Mouse (Mus musculus) liver, adult (tissue): ENCODE results near the gene Camsap1.

ENCODE experiments used
- GATA4 ChIP-seq: IDR thresholded peaks from 2 replicates; pipeline ENCODE4 v1.6.1; 2014; ENCODE audit warnings: mild to moderate bottlenecking, low read length; ENCODE audit not compliant: insufficient replicate concordance

Gene Camsap1

DNA sequence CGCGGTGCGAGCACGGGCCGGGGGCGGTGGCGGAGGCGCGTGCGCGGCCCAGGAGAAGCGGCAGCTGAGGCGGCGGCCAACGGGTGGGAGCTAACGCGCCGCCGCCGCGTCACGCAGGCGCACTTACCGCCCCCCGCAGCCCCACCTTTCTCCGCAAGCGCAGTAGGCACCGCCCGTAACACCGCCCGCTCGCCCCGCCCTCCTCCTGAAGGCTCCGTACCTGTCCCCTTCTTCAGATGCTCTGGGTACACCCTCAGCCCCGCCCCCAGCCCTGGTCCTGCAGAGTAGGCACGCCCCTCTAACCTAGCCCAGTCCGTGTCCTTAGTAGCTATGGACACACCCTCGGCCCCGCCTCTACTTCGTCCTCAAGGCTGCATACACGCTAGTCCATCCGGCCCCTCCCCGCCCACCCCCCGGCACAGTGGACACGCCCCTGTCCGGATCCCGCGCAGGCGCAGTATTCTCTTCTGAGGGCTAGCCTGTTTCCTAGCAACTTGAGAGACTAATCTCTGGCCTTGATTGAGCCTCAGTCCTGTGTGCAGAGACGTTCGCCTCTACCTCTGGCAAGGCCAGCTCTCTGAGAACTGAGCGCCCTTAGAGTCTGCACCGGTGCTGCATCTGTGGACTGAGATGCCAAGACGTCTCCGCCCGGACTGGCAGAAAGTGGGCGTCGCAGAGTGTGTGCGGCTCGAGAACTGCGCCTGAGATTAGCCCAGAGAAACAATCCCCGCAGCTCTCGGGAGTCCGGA lies at the start of gene Camsap1:
TSS of gene Camsap1 (minus strand) at position 124 of the 749 bp plus-strand sequence.
- TF ChIP-seq GATA4: peak; percentile 20; the same call in 1 of the 2 replicates

DNA sequence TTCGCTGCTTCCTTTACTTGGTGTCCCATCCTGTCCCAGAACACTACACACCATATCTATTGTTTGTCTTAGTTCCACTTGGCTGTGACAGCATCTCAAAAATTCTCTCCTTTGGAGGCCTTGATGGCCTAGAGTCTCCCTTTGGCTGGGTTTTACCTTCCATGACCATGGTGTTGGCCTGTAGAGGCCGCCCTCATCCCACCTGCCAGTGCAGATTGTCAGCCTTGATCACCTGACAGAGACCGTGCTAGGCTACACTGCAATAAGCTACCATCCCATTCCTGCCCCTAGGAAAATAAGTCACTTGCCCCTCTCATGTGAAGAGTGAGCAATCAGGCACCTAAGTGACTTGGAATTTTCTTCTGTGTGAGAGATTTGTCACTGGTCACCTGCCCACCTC lies 47.2 kb upstream of the Camsap1 start:
- no peak for TF ChIP-seq GATA4

DNA sequence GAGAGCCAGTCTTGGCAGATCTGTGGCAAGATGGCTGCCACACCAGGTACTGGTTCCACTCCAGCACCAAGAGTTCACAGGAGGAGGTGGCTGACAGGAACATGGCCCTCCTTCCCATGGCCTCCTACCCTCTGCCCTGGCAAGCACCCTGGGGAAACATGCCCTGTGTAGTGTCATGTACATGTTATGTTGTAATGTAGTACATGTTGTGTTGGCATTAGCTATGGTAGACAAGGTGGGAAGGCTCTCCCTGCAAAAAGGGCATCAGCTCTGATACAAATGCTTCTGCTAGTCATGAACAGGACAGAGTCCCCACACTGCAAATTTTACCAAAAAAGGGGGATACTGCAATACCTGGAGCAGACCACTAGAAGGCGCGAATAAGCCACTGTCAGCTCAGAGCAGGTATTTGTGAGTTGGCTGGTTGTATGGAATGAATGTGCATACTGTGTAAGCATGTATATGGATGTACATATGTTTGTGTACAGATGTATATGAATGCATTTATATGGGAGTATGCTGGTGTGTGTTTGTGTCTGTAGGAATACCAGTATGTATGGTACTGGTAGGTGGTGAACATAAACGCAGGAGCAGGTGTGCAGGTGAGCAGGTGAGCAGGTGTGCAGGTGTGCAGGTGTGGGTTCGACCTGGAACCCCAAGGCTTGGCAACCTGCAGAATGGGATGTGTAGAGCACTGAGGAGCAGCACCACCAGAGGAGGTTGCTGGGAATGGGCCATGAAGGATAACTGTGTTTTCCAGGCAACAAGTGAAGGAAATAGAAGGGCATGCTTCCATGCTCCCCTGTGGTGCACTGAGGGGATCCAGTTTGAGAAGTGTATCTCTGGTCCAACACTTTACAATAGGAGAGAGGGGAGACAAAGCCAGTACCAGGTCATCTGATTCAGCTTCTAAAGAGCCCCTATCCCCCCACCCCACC lies 41.3 kb upstream of the Camsap1 start:
- TF ChIP-seq GATA4: no peak

DNA sequence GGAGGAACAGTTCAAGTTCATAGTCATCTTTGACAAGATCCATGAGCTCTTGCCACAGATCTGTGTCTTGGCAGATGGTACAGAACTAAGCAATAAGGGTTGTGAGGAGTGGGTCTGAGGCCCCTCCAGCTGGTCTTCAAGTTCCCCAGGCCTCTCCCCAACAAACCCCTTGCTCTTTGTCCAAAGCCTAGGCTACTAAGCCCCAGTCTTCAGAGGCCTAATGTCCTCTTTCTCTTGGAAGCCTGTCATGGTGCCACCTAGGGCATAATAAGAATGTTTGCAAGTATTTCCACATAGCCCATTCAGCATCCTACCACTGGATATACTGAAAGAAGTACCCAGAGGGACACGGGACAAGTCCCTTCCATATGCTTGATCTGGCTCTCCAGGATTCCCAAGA lies 39.5 kb upstream of the Camsap1 start:
- no peak for TF ChIP-seq GATA4

DNA sequence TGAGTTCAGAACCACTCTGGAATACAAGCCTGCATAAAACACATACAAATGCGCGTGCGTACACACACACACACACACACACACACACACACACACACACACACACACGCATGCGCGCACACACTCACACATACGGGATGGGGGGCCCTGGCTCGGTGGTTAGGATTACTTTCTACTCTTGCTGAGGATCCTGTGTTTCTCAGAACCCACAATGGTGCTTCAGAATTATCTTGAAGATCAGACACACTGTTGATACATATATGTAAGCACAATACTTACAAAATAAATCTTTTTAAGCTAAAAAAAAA lies 39.1 kb upstream of the Camsap1 start:
- no peak for TF ChIP-seq GATA4

DNA sequence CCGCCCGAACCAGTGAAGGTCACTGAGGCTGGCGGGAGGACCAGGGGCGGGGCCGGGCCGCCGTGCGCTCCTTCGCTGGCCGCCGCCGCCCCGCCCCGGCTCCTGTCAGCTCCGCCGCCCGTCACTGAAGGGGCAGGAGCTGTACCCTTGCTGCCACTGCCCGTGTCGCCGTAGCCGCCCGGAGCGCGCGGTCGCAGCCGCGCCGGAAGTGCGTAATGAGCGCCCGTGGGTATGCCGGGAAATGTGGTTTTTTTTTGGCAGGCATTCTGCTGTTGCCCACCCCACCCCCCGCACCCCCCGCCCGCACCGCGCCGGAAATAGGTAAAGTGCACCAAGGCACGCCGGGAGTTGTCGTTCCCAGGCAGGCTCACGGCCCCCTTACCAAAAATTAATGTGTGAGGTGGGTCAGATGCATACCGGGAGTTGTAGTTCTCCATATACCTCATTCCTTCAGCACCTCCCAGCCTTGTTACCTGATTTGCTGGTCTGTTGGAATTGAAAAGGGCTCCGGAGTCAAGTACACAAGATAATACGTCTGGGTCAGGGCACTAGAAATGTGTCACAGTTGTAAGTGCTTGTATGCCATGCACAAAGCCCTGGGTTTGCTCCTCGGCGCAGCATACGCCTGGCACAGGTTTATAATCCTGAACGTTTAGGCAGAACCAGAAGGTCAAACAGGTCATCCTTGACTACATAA lies 38.6 kb upstream of the Camsap1 start, which contains the start of gene Ubac1:
TSS of gene Ubac1 (minus strand) at position 187 of the 697 bp plus-strand sequence.
- no peak for TF ChIP-seq GATA4

DNA sequence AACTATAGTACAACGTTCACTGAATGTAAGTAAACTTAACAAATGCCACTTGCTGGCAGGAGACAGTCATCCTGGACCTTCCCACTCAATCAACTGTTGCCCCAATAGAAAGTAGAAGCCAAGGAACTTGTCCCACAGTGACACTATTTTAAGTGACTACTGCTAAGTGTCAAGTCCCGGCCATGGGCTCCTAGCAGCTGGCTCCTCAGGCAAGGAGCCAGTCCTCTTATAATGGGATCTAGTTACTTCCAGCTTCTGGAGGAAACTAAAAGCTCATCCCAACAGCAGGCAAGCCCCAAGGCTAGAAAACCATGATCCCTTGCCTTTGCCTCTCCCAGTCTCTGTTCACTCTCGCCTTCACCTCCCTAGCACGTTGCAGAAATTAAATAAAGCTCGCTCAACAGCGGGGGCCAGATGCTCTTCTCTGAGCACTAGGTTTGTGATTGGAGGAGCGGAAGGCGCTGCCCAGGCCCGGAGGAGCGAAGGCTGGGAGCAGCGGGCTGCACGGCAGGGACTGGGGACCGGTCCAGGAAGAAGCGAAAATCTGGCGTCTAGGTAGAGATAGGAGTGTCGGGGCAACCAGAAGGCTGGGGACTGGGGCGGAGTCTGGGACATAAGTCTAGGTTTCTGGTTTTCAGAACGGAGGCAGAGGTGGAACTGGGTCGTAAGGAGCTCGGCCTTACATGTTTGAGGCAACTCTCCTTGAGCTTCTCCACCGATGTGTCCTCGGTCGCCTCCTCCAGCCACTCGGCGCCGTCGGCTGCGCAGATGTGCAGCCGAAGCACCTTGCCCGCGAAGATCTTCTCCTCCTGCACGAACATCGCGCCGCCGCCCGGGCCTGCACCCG lies 37.9 kb upstream of the Camsap1 start:
- no peak; the same call in 1 of the 2 replicates for TF ChIP-seq GATA4

DNA sequence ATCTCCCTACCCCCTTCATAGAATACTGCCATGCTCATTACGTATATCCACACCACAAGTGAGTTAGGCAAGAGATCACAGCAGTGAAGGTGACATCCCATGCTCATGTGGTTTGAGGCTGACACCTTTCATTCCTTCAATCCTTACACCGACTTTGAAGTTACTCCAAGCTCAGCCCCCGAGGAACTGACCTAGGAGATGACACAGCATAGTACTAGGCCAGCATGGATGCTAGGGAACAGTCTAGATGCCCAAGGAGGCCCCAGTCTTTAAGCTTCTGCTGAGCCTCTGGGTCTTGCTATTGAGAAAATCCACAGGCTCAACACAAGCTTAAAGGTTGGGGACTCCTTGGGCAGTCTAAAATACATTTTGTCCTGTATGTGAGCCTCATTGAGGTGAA lies 36.8 kb upstream of the Camsap1 start:
- TF ChIP-seq GATA4: no peak

DNA sequence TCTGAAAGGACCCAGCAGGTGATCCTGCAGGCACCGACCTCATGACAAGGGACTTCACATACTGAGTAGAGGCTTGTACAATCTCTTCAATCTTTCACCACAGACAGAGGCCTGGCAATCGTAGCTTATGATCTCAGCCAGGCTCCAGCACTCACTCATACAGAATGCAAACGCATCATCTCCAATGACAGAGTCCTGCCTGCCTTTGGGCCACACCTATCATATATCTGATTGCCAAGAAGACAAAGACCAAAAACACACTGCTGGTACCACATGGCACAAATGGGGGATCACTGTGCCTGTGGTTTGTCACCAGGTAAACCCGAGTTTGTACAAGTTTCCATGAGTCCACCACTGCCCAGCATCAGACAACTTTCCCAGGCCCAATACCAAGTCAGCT lies 34.2 kb upstream of the Camsap1 start:
- TF ChIP-seq GATA4: no peak

DNA sequence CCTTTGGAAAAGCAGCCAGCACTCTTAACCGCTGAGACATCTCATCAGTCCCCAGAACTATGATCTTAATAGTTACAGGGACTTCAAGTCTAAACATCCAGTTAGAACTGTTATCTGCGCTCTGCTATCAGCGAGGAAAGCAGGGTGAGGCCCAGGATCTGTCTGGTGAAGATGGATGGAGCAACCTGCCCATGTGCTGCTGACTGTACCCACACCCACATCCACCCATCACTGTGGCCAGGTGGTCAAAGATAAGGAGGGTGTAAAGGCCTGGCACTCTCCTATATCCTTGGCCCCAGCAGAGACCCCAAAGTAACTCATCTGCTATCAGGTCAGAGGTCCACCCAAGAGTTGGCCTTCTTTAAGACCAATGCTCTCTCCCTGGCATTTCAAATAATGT lies 30.6 kb upstream of the Camsap1 start:
- no peak for TF ChIP-seq GATA4

DNA sequence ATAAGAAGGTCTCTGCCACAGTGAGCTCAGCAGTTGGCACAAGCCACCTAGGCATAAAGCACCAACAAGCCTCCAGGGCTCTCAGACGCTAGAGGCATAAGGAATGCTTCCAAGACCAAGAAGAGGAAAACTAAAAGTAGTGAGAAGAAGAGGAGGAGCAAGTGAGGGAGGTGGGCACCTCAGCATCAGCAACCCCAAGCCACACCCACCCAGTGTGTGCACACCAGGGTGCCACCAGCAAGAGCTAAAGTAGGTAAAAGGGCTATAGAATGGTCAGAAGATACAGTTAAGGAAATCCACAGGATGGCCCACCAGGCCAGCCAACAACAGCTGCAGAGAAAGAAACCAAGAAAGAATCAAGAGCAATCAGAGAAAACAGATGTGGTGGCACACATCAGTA lies 28.3 kb upstream of the Camsap1 start:
- no peak for TF ChIP-seq GATA4

DNA sequence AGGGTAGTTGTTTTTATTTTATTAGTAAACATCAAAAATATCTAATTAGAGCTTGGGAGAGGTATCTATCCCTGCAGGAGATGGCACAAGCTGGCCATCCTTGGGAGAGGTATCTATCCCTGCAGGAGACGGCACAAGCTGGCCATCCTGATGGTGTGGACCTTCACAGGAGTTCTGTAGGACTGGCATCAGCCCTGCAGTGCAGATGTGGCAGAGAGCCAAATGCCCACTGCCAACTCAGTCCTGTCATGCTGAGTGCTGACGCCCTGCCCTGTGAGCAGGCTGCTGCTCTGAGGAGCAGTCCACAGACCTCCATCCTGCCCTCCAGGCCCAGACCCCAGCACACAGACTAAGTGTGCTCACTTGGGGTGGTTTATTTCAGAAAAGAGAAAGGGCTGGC lies 18.9 kb upstream of the Camsap1 start:
- no peak for TF ChIP-seq GATA4

DNA sequence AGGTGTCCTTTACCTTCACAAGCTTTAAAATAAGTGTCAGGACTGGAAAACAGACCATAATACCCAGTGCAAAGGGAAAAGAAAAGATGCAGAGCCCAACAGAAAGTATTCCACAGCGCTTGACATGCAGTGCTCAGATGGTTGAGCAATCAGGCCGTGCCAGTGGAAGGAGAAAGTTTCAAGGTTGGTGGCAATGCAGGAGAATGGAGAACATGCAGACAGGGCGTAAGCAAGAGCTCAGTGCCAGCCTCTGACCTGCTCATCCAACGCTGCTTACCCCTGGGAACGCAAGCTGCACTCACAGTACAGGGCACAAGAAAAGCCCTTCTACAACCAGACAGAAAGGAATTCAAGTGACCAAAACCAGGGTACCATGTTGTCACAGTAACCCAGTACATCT lies 18.1 kb upstream of the Camsap1 start:
- no peak for TF ChIP-seq GATA4

DNA sequence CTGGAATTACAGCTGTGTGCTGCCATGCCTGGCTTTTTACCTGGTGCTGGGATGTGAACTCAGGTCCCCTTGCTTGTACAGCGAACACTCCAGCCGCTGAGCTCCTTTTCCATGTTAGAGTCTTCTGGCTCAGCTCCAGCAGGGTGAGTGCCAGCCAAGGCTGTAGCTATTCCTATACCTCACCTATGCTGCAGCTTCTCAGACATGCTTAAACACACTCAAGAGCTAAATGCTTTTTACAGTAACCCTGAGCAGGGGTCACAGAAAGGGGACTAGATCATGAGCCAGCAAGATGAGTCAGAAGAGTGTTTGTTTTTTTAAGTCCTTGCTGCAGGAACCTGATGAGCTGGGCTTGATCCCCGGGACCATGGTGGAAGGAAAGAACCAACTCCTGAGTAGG lies 14.6 kb upstream of the Camsap1 start:
- TF ChIP-seq GATA4: no peak

DNA sequence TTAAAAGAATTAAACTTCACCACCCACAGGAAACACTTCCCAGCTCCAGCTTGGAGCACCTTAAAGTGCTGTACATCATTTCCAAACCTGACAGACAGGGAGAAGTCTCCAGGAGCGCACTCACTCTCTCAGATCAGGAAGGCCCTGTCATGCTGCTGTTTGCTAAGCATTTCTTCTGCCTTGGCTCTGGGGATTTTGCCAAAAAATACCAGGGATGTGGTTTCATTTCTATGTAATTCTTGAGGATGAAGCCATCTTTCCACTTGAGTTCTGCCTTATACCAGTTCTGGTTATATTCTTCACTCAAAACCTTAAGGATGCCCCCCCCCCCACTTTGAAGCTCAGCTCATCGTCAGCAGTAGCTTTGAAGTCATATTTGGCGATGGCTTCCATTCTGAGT lies 11.7 kb upstream of the Camsap1 start:
- no peak for TF ChIP-seq GATA4
